Comparison of ENCODE assay signal across 7 mouse cellular contexts in genomic region chr2:61593030-61593811, GRCm38 (mm10). TPM values are rescaled to one million over a fixed set of nuclear protein-coding genes. Genes with fewer than 3 reads are reported as not detected.
DNase-seq lines count a peak whose midpoint lies in the region; ATAC-seq and TF ChIP-seq lines count a peak whose summit lies in the region.

No protein-coding gene starts in this region.

- no peaks in the 10 kb centered on the region for H3K4me1 ChIP-seq in intestine, postnatal 0 days (replicated peaks; ENCODE audit: control insufficient read depth, insufficient read depth, low read length)
- 0 out of 2 replicates have a peak, but pooled peaks cover 7% of the 10 kb centered on the region for H3K4me1 ChIP-seq in midbrain, embryonic 12.5 days
- peaks cover 8% of the 10 kb centered on the region; the same call in 1 of the 2 replicates for H3K4me1 ChIP-seq in small intestine, adult 2 months (ENCODE audit: control insufficient read depth, insufficient read depth, insufficient read length, low read length)

- peak overlapping the region; percentile 78 for H3K4me3 ChIP-seq in intestine, postnatal 0 days (ENCODE audit: low read depth, low read length)
- peak overlapping the region; percentile 85 for H3K4me3 ChIP-seq in midbrain, embryonic 12.5 days
- H3K4me3 ChIP-seq in small intestine, adult 2 months (ENCODE audit: low read depth, low read length): peak overlapping the region; percentile 87

- under 1% methylated on average over 62 of the region's 62 CpGs for WGBS in intestine, postnatal 0 days
- under 1% methylated on average over 62 of the region's 62 CpGs for WGBS in midbrain, embryonic 12.5 days
- WGBS in small intestine, adult 2 months: 1% methylated on average over 62 of the region's 62 CpGs

- TF ChIP-seq CTCF in intestine, postnatal 0 days (IDR thresholded peaks at IDR 0.05; ENCODE audit: low read depth): 0 out of 2 replicates have a peak, but pooled peaks have one; percentile 16
- no peak for TF ChIP-seq CTCF in small intestine, adult 2 months (IDR thresholded peaks at IDR 0.05; ENCODE audit: extremely low read depth, insufficient read length, insufficient replicate concordance, low read depth, low read length)

- intact Hi-C loops in left cerebral cortex, postnatal 4 days (cut with DNase I): no loop called here

- peak overlapping the region; percentile 82 for H3K9ac ChIP-seq in intestine, postnatal 0 days (ENCODE audit: low read depth, low read length)
- H3K9ac ChIP-seq in midbrain, embryonic 12.5 days (replicated peaks): peak overlapping the region; percentile 81

- no peaks in the 10 kb centered on the region for H3K27me3 ChIP-seq in intestine, postnatal 0 days (replicated peaks; ENCODE audit: control insufficient read depth, insufficient read depth, low read length)
- H3K27me3 ChIP-seq in midbrain, embryonic 12.5 days: no peaks in the 10 kb centered on the region
- H3K27me3 ChIP-seq in small intestine, adult 2 months (ENCODE audit: control insufficient read depth, insufficient read depth, low read length): no peaks in the 10 kb centered on the region

- peak; percentile 96 for DNase-seq in adrenal gland, adult 2 months
- DNase-seq in embryo, embryonic 11.5 days (ENCODE audit: low read depth, low spot score): peak; percentile 80
- DNase-seq in gastrocnemius, postnatal 4 days (ENCODE audit: low spot score in 2 of 2): peak; percentile 81 to 93
- DNase-seq in left cerebral cortex, postnatal 4 days: peak; percentile 93

- H3K4me2 ChIP-seq in intestine, postnatal 0 days (replicated peaks; ENCODE audit: low read depth): peak overlapping the region; percentile 66
- peak overlapping the region; percentile 77 for H3K4me2 ChIP-seq in midbrain, embryonic 12.5 days (replicated peaks)

- no peaks in the 10 kb centered on the region for H3K9me3 ChIP-seq in intestine, postnatal 0 days (ENCODE audit: control insufficient read depth)
- no peaks in the 10 kb centered on the region for H3K9me3 ChIP-seq in midbrain, embryonic 12.5 days

- peak overlapping the region; percentile 94 for H3K27ac ChIP-seq in intestine, postnatal 0 days (ENCODE audit: low read depth, low read length)
- peak overlapping the region; percentile 75 for H3K27ac ChIP-seq in midbrain, embryonic 12.5 days (replicated peaks)
- H3K27ac ChIP-seq in small intestine, adult 2 months (ENCODE audit: insufficient read depth, low read depth, low read length): peak overlapping the region; percentile 93

- peak; percentile 94 for TF ChIP-seq POLR2A in small intestine, adult 2 months (IDR thresholded peaks at IDR 0.05; ENCODE audit: low read depth, low read length)

- ATAC-seq in intestine, postnatal 0 days: peak; percentile 98
- ATAC-seq in midbrain, embryonic 12.5 days (ENCODE audit: low FRiP score, low read depth): peak; percentile 97

- H3K36me3 ChIP-seq in intestine, postnatal 0 days (ENCODE audit: control insufficient read depth, insufficient read depth): no peaks in the 10 kb centered on the region
- no peaks in the 10 kb centered on the region for H3K36me3 ChIP-seq in midbrain, embryonic 12.5 days
- H3K36me3 ChIP-seq in small intestine, adult 2 months (ENCODE audit: control insufficient read depth, insufficient read depth, low read length): no peaks in the 10 kb centered on the region

RNA-seq across cellular contexts. Expression of gene Tank, which starts 14.8 kb away (rescaled TPM):
- 10 to 100 TPM; 37.5 to 55.3 TPM for total RNA-seq in adrenal gland, adult 2 months (2021)
- polyA plus RNA-seq in adrenal gland, adult 2 months (2012; rRNA removed): 2.1 and 2.6 TPM in 2 replicates
- 10 to 100 TPM; 17.5 to 22.0 TPM for total RNA-seq in gastrocnemius, postnatal 4 days (2021)
- polyA plus RNA-seq in intestine, postnatal 0 days (2015; fragmentation: Nextera tagmentation; extraction: Ambion mirVana): 20.4 and 20.9 TPM in 2 replicates
- total RNA-seq in left cerebral cortex, postnatal 4 days (2021): 10 to 100 TPM; 21.0 to 23.4 TPM
- polyA plus RNA-seq in midbrain, embryonic 12.5 days (2016; fragmentation: Nextera tagmentation; extraction: Ambion mirVana): 27.4 and 31.1 TPM in 2 replicates
- 1.2 and 2.5 TPM in 2 replicates for polyA plus RNA-seq in small intestine, adult 2 months (2012; rRNA removed)

Comparison
In these comparisons a context has a peak if more than half of its experiments do, and no peak if none do; other contexts are left out.
1. Peak in every context shown above with its lines: DNase-seq, ATAC-seq, H3K4me3 ChIP-seq and H3K27ac ChIP-seq.